Mouse (Mus musculus): Measurements from ENCODE around the gene Gm21820. TPM values are rescaled to one million over a fixed set of nuclear protein-coding genes. Genes with fewer than 3 reads are reported as not detected.
"Not testable (repeated sequence)": the region's sequence is repeated elsewhere in the genome, so short reads cannot be mapped to it uniquely, and the experiment has no call there.

Gm21820 gene
- not detected in 2 replicates for polyA plus RNA-seq (2012; rRNA removed)
- polyA plus RNA-seq (2014; fragmentation: Nextera tagmentation; extraction: Ambion mirVana): not detected in 2 replicates

GRCm38 (mm10) chrY:5249341-5249740 is at the start of gene Gm21820:
Gene Gm21820 (minus strand): TSS chrY:5249441.
- not testable (repeated sequence) for DNase-seq (ENCODE audit: low spot score); H3K9me3 ChIP-seq (ENCODE audit: control insufficient read depth, low read length); H3K9ac ChIP-seq (ENCODE audit: low read depth, low read length, severe bottlenecking); H3K4me2 ChIP-seq (replicated peaks; ENCODE audit: low read depth, low read length, severe bottlenecking); H3K4me3 ChIP-seq (replicated peaks; ENCODE audit: low read length); H3K27ac ChIP-seq (replicated peaks; ENCODE audit: low read depth, low read length); H3K36me3 ChIP-seq (ENCODE audit: control insufficient read depth, insufficient read depth, low read length); ATAC-seq (ENCODE audit: low FRiP score, low read depth); H3K4me1 ChIP-seq (ENCODE audit: control insufficient read depth, insufficient read depth, low read length); H3K27me3 ChIP-seq (ENCODE audit: control insufficient read depth, insufficient read depth, low read length)
- WGBS: no CpG with 5 or more reads among the region's 1 CpGs

Other genes starting within 250 kb of the Gm21820 start
- gene Gm20918, start 205.5 kb downstream of the Gm21820 start, polyA plus RNA-seq (2012; rRNA removed): not detected in 2 replicates
- gene Gm20918, start 205.5 kb downstream of the Gm21820 start, polyA plus RNA-seq (2014; fragmentation: Nextera tagmentation; extraction: Ambion mirVana): not detected in 2 replicates

All from limb, embryonic 14.5 days (tissue).